Mouse (Mus musculus) lung, embryonic 14.5 days (tissue): ENCODE measurements around the gene Kif18a. TPM values are rescaled to one million over a fixed set of nuclear protein-coding genes. Genes with fewer than 3 reads are reported as not detected.
A peak's percentile ranks its signal among the peaks of the same experiment; 100 is the strongest.

Experiments
- ATAC-seq: fragments of 200-750 bp; cut with Nextera tagmentation; 2 replicates; pipeline ENCODE4 v1.8.0; 2017; ENCODE audit warnings: mild to moderate bottlenecking, moderate TSS enrichment, moderate library complexity; ENCODE audit not compliant: insufficient read depth
- DNase-seq: peaks from one replicate; pipeline ENCODE4 v3.0.0-alpha.2; 2015
- H3K27ac ChIP-seq: fragments of 300-500 bp; sonication (generic); 2 replicates; pipeline ENCODE4 v1.5.1; 2014; ENCODE audit warnings: low read depth, mild to moderate bottlenecking, moderate library complexity
- H3K27me3 ChIP-seq: fragments of 300-500 bp; sonication (generic); 2 replicates; pipeline ENCODE4 v1.6.1; 2014; ENCODE audit warnings: low read length, control low read depth; ENCODE audit not compliant: insufficient read depth
- H3K36me3 ChIP-seq: fragments of 300-500 bp; sonication (generic); 2 replicates; pipeline ENCODE4 v1.6.1; 2014; ENCODE audit warnings: control low read depth; ENCODE audit not compliant: insufficient read depth
- H3K4me1 ChIP-seq: fragments of 300-500 bp; sonication (generic); 2 replicates; pipeline ENCODE4 v1.6.1; 2014; ENCODE audit warnings: antibody characterized with exemption, control low read depth; ENCODE audit not compliant: insufficient read depth
- H3K4me2 ChIP-seq: fragments of 300-500 bp; sonication (generic); 2 replicates; pipeline ENCODE4 v1.6.1; 2014; ENCODE audit warnings: mild to moderate bottlenecking
- H3K4me3 ChIP-seq: fragments of 300-500 bp; sonication (generic); 2 replicates; pipeline ENCODE4 v1.5.1; 2014; ENCODE audit warnings: low read depth, low read length
- H3K9ac ChIP-seq: fragments of 300-500 bp; sonication (generic); 2 replicates; pipeline ENCODE4 v1.6.1; 2014
- H3K9me3 ChIP-seq: fragments of 300-500 bp; sonication (generic); 2 replicates; pipeline ENCODE4 v1.6.1; 2016; ENCODE audit warnings: low read depth, low read length, control low read depth
- CTCF ChIP-seq: IDR thresholded peaks from 2 replicates; pipeline ENCODE4 v1.5.1; 2016; ENCODE audit warnings: antibody characterized with exemption, low read depth
- WGBS: fragments of 180-500 bp; shearing (Covaris S2); extraction: QIAGEN DNeasy Blood & Tissue Kit; methylation state at CpG from one replicate; pipeline ENCODE4 v1.1.7; 2014; 5-methylcytosine and 5-hydroxymethylcytosine counted together
- polyA plus RNA-seq: library from polyadenylated mRNA; unstranded; fragments of >200 nt; fragmentation: Nextera tagmentation; extraction: Ambion mirVana; gene quantifications from 2 replicates; pipeline ENCODE4 v1.2.1, GENCODE M21; 2014

Kif18a gene
- polyA plus RNA-seq = 25.9 and 28.7 TPM in 2 replicates

DNA sequence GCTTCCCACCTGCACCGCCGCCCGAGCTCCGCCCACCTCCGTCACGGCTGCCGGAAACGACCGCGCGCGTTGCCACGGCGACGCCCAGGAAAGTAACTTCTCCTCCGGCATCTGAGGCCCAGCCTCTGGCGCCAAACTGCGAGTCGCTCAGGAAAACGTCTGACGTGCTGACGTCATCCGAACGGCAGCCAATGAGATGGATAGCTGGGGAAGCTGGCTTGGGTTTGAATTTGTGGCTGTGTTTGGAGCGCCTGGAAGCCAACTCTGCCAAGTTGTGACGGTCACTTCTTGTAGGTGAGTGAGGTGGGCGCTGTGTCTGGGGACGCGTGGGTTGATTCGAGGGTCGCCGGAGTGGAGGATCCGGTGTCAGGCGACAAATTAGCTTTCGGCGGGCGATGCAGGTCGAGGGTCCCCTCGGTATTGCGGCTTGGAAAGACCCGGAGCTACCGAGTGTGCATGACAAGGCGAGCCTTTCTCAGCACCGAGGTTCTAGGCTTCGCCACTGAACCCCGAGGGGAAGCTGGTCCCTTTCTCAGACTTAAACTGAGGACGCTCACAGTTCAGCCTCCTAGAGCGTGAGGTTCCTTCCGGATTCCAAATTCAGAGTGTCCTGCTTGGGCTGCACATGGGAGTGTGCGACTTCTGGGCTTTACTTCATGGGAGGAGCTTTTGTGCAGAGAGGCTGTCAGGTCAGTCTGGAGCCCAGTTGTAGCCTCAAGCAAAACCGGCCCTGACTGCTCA lies at the start of gene Kif18a, which contains the start of gene Mettl15:
Gene Kif18a (plus strand): TSS at position 139 of the 741 bp plus-strand sequence.
Gene Mettl15 (minus strand): TSS at position 149 of the 741 bp plus-strand sequence.
- no peaks in the 10 kb centered on the region for H3K9me3 ChIP-seq
- H3K4me1 ChIP-seq = no peaks in the 10 kb centered on the region
- H3K27ac ChIP-seq = peak within 1 kb of the TSS; percentile 82
- WGBS = under 1% methylated on average over 51 of the region's 51 CpGs
- H3K27me3 ChIP-seq = no peaks in the 10 kb centered on the region
- peak within 1 kb of the TSS; percentile 75 for H3K4me3 ChIP-seq
- peak; percentile 99 for DNase-seq
- peak within 1 kb of the TSS; percentile 75 for H3K9ac ChIP-seq
- TF ChIP-seq CTCF = no peak
- peak within 1 kb of the TSS; percentile 72 for H3K4me2 ChIP-seq
- ATAC-seq = peak; percentile 98
- no peaks in the 10 kb centered on the region for H3K36me3 ChIP-seq

DNA sequence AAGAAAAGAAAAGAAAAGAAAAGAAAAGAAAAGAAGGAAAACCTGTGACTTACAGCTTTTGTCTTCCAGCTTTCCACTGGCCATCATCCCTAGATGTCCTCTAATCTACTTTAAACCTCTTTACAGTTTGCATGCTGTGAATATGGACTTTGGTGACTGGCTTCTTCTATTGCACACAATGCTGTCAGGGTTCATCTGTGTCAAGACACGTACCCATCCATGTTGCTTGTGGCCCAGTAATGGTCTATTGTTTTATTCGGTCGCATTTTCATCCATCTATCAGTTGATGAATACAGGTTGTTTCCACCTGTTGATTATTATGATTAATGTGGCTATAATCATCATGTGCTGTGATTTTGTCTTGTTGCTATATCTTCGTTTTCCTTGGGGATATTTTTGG lies 46.7 kb upstream of the Kif18a start:
- H3K27me3 ChIP-seq = no peaks in the 10 kb centered on the region

DNA sequence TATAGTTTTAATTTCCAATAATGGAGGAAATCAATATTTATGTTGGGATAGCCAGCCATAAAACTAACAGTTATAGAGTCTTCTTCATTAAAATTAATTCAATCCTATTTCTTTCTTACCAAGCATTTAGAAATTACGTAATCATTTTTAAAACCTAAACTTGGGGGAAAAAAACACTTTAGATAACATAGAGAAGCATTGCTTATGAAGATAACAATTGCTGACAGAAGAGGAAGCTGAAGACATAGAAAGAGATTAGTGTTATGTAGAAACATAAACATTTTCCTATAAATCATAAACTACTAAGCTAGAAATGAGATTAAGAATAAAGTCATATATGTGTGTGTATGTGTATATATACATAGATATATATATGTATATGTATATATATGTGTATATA lies 44.8 kb upstream of the Kif18a start:
- Histone ChIP-seq H3K4me2 (no peak overlapping the region), H3K36me3 (no peaks in the 10 kb centered on the region), H3K27ac (no peak overlapping the region), H3K4me1 (no peaks in the 10 kb centered on the region), H3K9ac (no peak overlapping the region), H3K27me3 (no peaks in the 10 kb centered on the region), H3K4me3 (no peak overlapping the region), H3K9me3 (no peaks in the 10 kb centered on the region)
- 72% methylated on average over 1 of the region's 1 CpGs for WGBS
- no peak for TF ChIP-seq CTCF
- no peak for ATAC-seq
- no peak for DNase-seq

More for the DNA sequence above, 46.7 kb upstream of the Kif18a start:
- DNase-seq (no peak), ATAC-seq (no peak)
- no peak overlapping the region for H3K4me3 ChIP-seq
- no peak for TF ChIP-seq CTCF
- no peak overlapping the region for H3K9ac ChIP-seq
- 84% methylated on average over 4 of the region's 4 CpGs for WGBS
- H3K9me3 ChIP-seq = no peaks in the 10 kb centered on the region
- H3K36me3 ChIP-seq = no peaks in the 10 kb centered on the region
- H3K4me1 ChIP-seq = no peaks in the 10 kb centered on the region
- H3K4me2 ChIP-seq = no peak overlapping the region
- H3K27ac ChIP-seq = no peak overlapping the region

DNA sequence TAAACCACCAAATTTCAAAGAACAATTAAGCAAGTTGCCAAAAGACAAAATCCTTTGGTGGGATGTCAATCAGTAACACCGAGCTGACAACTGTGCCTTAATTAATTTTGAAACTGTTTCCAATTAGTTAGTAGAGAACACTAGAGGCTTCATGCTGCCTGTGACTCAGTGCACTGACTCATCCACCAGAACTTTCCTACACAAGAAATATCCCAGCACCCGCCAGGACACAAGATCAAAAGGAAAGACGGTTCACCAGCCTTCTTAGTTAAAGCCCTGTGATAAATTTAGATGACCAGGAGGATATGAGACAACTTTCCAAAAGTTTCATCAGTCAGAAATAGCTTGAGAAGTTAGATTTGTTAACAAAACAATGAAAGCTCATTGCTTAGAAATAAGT lies 38.6 kb upstream of the Kif18a start:
- H3K27me3 ChIP-seq = no peaks in the 10 kb centered on the region
- no peak overlapping the region for H3K27ac ChIP-seq
- H3K9ac ChIP-seq = no peak overlapping the region
- ATAC-seq = no peak
- no peaks in the 10 kb centered on the region for H3K9me3 ChIP-seq
- TF ChIP-seq CTCF = no peak
- H3K4me3 ChIP-seq = no peak overlapping the region
- no peak for DNase-seq
- no peaks in the 10 kb centered on the region for H3K36me3 ChIP-seq
- H3K4me1 ChIP-seq = no peaks in the 10 kb centered on the region
- H3K4me2 ChIP-seq = no peak overlapping the region
- WGBS = 62% methylated on average over 3 of the region's 3 CpGs

DNA sequence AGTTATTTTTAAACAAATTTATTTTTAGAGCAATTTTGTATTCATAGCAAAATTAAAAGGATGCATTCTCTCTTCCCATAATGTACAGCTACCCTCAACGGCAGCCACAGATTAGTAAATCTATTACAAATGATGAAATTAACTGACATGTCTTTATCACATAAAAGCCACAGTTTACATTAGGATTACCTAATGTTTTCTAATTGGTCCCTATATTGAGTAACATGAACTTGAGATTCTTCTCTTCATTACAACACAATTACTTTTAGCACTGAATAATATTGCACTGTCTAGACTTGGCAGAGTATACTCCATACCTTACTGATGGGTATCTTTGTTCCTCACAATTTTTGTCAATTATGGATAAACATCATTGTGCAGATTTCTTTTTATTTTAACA lies 17.8 kb upstream of the Kif18a start:
- WGBS = 67% methylated on average over 1 of the region's 1 CpGs
- H3K9ac ChIP-seq = no peak overlapping the region
- H3K4me2 ChIP-seq = no peak overlapping the region
- no peaks in the 10 kb centered on the region for H3K4me1 ChIP-seq
- no peaks in the 10 kb centered on the region for H3K27me3 ChIP-seq
- H3K9me3 ChIP-seq = no peaks in the 10 kb centered on the region
- no peak for TF ChIP-seq CTCF
- H3K27ac ChIP-seq = no peak overlapping the region
- ATAC-seq = no peak
- H3K36me3 ChIP-seq = no peaks in the 10 kb centered on the region
- no peak overlapping the region for H3K4me3 ChIP-seq
- no peak for DNase-seq

DNA sequence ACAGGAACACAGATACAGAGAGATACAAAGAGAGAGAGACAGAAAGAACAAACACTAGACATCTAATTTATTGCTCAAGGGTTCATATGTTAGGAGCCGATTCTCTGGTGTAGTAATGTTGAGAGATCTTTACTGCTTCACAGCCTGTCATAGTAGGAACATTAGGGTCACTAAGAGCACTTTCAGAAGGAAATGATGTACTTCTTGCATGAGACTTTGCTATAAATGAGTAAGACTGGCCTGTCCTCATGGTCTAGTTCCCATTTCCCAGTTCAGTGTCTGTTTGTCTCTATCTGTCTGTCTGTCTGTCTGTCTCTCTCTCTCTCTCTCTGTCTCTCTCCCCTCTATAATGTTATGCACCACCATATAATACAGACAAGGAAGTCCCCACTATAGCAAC lies 7.4 kb upstream of the Kif18a start:
- Histone ChIP-seq H3K4me3 (no peak overlapping the region), H3K4me1 (no peaks in the 10 kb centered on the region), H3K9ac (no peak overlapping the region), H3K9me3 (no peaks in the 10 kb centered on the region), H3K36me3 (no peaks in the 10 kb centered on the region), H3K27ac (no peak overlapping the region), H3K27me3 (no peaks in the 10 kb centered on the region), H3K4me2 (no peak overlapping the region)
- no peak for DNase-seq
- TF ChIP-seq CTCF = no peak
- WGBS = 72% methylated on average over 1 of the region's 1 CpGs
- ATAC-seq = no peak

DNA sequence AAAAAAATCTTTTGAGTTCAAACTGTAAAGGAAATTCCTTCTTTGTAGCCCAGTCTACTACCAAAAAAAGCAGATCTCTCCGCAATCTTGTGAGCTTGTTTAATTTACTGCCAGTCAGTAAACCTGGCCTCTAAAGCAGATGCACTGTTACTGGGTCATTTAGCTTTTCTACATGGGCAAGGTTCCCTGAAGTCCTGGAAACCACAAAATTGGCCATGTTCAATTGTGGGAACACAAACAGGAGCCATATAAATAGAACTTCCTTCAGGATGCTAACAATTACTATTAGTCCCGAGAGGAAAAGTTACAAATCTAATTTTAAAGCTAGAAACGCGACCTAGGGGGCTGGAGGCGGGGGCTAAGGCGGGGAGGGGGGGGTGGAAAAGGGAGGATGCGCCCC lies 2.9 kb upstream of the Kif18a start:
- DNase-seq (peak; percentile 16), ATAC-seq (no peak)
- Histone ChIP-seq H3K27me3 (no peaks in the 10 kb centered on the region), H3K4me2 (peak overlapping the region; percentile 66), H3K27ac (no peak overlapping the region; the same call in 1 of the 2 replicates), H3K4me3 (peak overlapping the region; percentile 51), H3K9ac (peak overlapping the region; percentile 75), H3K9me3 (no peaks in the 10 kb centered on the region), H3K36me3 (no peaks in the 10 kb centered on the region), H3K4me1 (no peaks in the 10 kb centered on the region)
- no peak for TF ChIP-seq CTCF
- WGBS = 6% methylated on average over 7 of the region's 7 CpGs
